Mouse (Mus musculus) limb, embryonic 14.5 days (tissue): ENCODE results near the gene Msh5. TPM values are rescaled to one million over a fixed set of nuclear protein-coding genes. Genes with fewer than 3 reads are reported as not detected.
"Not testable (repeated sequence)": the region's sequence is repeated elsewhere in the genome, so short reads cannot be mapped to it uniquely, and the experiment has no call there.

Source experiments
- ATAC-seq: fragments of 200-750 bp; cut with Nextera tagmentation; 2 replicates; pipeline ENCODE4 v1.8.0; 2017; ENCODE audit warnings: low read depth, moderate number of reproducible peaks, moderate TSS enrichment; ENCODE audit not compliant: low FRiP score
- DNase-seq: peaks from one replicate; pipeline ENCODE4 v3.0.0-alpha.2; 2015; ENCODE audit warnings: low spot score
- H3K27ac ChIP-seq: fragments of 300-500 bp; sonication (generic); replicated peaks from 2 replicates; pipeline ENCODE4 v1.5.1; 2014; ENCODE audit warnings: low read depth, mild to moderate bottlenecking, low read length, moderate library complexity, mixed read lengths
- H3K27me3 ChIP-seq: fragments of 300-500 bp; sonication (generic); 2 replicates; pipeline ENCODE4 v1.6.1; 2014; ENCODE audit warnings: low read length, mixed read lengths; ENCODE audit not compliant: control insufficient read depth, insufficient read depth
- H3K36me3 ChIP-seq: fragments of 300-500 bp; sonication (generic); 2 replicates; pipeline ENCODE4 v1.6.1; 2014; ENCODE audit warnings: mild to moderate bottlenecking, low read length, moderate library complexity, mixed read lengths; ENCODE audit not compliant: control insufficient read depth, insufficient read depth
- H3K4me1 ChIP-seq: fragments of 300-500 bp; sonication (generic); 2 replicates; pipeline ENCODE4 v1.6.1; 2014; ENCODE audit warnings: antibody characterized with exemption, low read length, mixed read lengths; ENCODE audit not compliant: control insufficient read depth, insufficient read depth
- H3K4me2 ChIP-seq: fragments of 300-500 bp; sonication (generic); replicated peaks from 2 replicates; pipeline ENCODE4 v1.6.1; 2014; ENCODE audit warnings: low read depth, mild to moderate bottlenecking, low read length, moderate library complexity; ENCODE audit not compliant: severe bottlenecking
- H3K4me3 ChIP-seq: fragments of 300-500 bp; sonication (generic); replicated peaks from 2 replicates; pipeline ENCODE4 v1.5.1; 2014; ENCODE audit warnings: low read length
- H3K9ac ChIP-seq: fragments of 300-500 bp; sonication (generic); 2 replicates; pipeline ENCODE4 v1.6.1; 2014; ENCODE audit warnings: mild to moderate bottlenecking, low read depth, low read length, moderate library complexity; ENCODE audit not compliant: severe bottlenecking
- H3K9me3 ChIP-seq: fragments of 300-500 bp; sonication (generic); 2 replicates; pipeline ENCODE4 v1.6.1; 2016; ENCODE audit warnings: low read length; ENCODE audit not compliant: control insufficient read depth
- POLR2A ChIP-seq: fragments of 200-500 bp; IDR thresholded peaks from 2 replicates; pipeline ENCODE4 v1.8.0; 2012; ENCODE audit warnings: inconsistent platforms, mild to moderate bottlenecking, moderate library complexity, borderline replicate concordance; ENCODE audit not compliant: insufficient read depth, insufficient read length; ENCODE audit errors: extremely low read depth
- WGBS: fragments of 180-500 bp; shearing (Covaris S2); extraction: QIAGEN DNeasy Blood & Tissue Kit; methylation state at CpG from one replicate; pipeline ENCODE4 v1.1.7; 2014; 5-methylcytosine and 5-hydroxymethylcytosine counted together
- polyA plus RNA-seq, 2 experiments: library from polyadenylated mRNA; depleted of rRNA in 1 of 2; stranded (reverse) in 1 of 2; unstranded in 1 of 2; fragments of >200 nt; fragmentation: Nextera tagmentation in 1 of 2; extraction: Ambion mirVana in 1 of 2; gene quantifications; 2 replicates each; pipeline versions ENCODE4 v1.2.1 to v1.2.3; 2012 to 2014

The Msh5 gene
- polyA plus RNA-seq, 2 experiments, result 3.5 to 6.4 TPM

- Histone ChIP-seq H3K9ac (no peak overlapping the region), H3K9me3 (no peaks in the 10 kb centered on the region), H3K27ac (no peak overlapping the region), H3K4me3 (no peak overlapping the region; the same call in 1 of the 2 replicates), H3K27me3 (no peaks in the 10 kb centered on the region), H3K4me2 (peak overlapping the region; percentile 65; the same call in 1 of the 2 replicates), H3K36me3 (peaks cover 9% of the 10 kb centered on the region), H3K4me1 (peaks cover 18% of the 10 kb centered on the region)
- ATAC-seq (no peak), DNase-seq (no peak)
- no peak for TF ChIP-seq POLR2A
- 91% methylated on average over 15 of the region's 15 CpGs for WGBS
Observed at GRCm38 (mm10) chr17:34998526-34999430, 47.8 kb downstream of the Msh5 start.

- H3K27ac ChIP-seq, result no peak overlapping the region
- DNase-seq (no peak), ATAC-seq (no peak)
- H3K4me3 ChIP-seq, result no peak overlapping the region
- no peaks in the 10 kb centered on the region for H3K9me3 ChIP-seq
- no peak overlapping the region for H3K4me2 ChIP-seq
- peaks cover 8% of the 10 kb centered on the region for H3K4me1 ChIP-seq
- 88% methylated on average over 5 of the region's 5 CpGs for WGBS
- no peak for TF ChIP-seq POLR2A
- H3K9ac ChIP-seq, result no peak overlapping the region
- H3K36me3 ChIP-seq, result peaks cover 9% of the 10 kb centered on the region
- H3K27me3 ChIP-seq, result no peaks in the 10 kb centered on the region
Observed at GRCm38 (mm10) chr17:34997142-34997483, 49.4 kb downstream of the Msh5 start.

- DNase-seq (no peak), ATAC-seq (no peak)
- Histone ChIP-seq H3K9ac (no peak overlapping the region), H3K4me3 (no peak overlapping the region), H3K9me3 (no peaks in the 10 kb centered on the region), H3K27me3 (no peaks in the 10 kb centered on the region), H3K27ac (no peak overlapping the region), H3K4me2 (no peak overlapping the region), H3K36me3 (peaks cover 9% of the 10 kb centered on the region), H3K4me1 (peaks cover 8% of the 10 kb centered on the region; the same call in 1 of the 2 replicates)
- 94% methylated on average over 12 of the region's 14 CpGs for WGBS
- no peak for TF ChIP-seq POLR2A
Observed at GRCm38 (mm10) chr17:34996411-34997141, 50.0 kb downstream of the Msh5 start.

GRCm38 (mm10) chr17:34995927-34996326 is 50.6 kb downstream of the Msh5 start:
- H3K9me3 ChIP-seq, H3K27ac ChIP-seq, H3K27me3 ChIP-seq, H3K4me1 ChIP-seq, H3K4me3 ChIP-seq, H3K9ac ChIP-seq, ATAC-seq, DNase-seq, H3K4me2 ChIP-seq: not testable (repeated sequence)
- peaks cover 15% of the 10 kb centered on the region for H3K36me3 ChIP-seq
- 98% methylated on average over 4 of the region's 4 CpGs for whole genome bisulfite sequencing

- H3K27ac ChIP-seq, H3K9ac ChIP-seq, H3K27me3 ChIP-seq, H3K9me3 ChIP-seq, ATAC-seq, H3K4me1 ChIP-seq, DNase-seq, H3K4me3 ChIP-seq, H3K4me2 ChIP-seq: not testable (repeated sequence)
- WGBS, result 93% methylated on average over 4 of the region's 4 CpGs
- H3K36me3 ChIP-seq, result peaks cover 19% of the 10 kb centered on the region
Observed at GRCm38 (mm10) chr17:34995192-34995591, 51.4 kb downstream of the Msh5 start.
